Mouse (Mus musculus) urinary bladder, postnatal 25 days (tissue): ENCODE results near the gene Gm5108.
A peak's percentile ranks its signal among the peaks of the same experiment; 100 is the strongest.

Experiments
- DNase-seq: peaks from one replicate; pipeline ENCODE4 v3.0.0; 2022; ENCODE audit warnings: low spot score

Gm5108 gene

GRCm38 (mm10) chr5:67941369-67941768 is at the start of gene Gm5108:
Gene Gm5108 (plus strand): TSS chr5:67941669.
- DNase-seq, result no peak

GRCm38 (mm10) chr5:67898921-67899320 is 42.5 kb upstream of the Gm5108 start:
- DNase-seq, result no peak

GRCm38 (mm10) chr5:67904555-67904954 is 36.9 kb upstream of the Gm5108 start:
- DNase-seq, result no peak

GRCm38 (mm10) chr5:67930584-67930983 is 10.9 kb upstream of the Gm5108 start:
- DNase-seq, result no peak

GRCm38 (mm10) chr5:67931623-67932022 is 9.8 kb upstream of the Gm5108 start:
- no peak for DNase-seq

- no peak for DNase-seq
Observed at GRCm38 (mm10) chr5:67943199-67943598, 1.7 kb downstream of the Gm5108 start.

GRCm38 (mm10) chr5:67944074-67944785 is 2.8 kb downstream of the Gm5108 start:
- DNase-seq, result no peak

- no peak for DNase-seq
Observed at GRCm38 (mm10) chr5:67946321-67946720, 4.9 kb downstream of the Gm5108 start, which contains the start of gene Gm21905. Gene Gm21905 (minus strand): TSS chr5:67946421.

- DNase-seq, result no peak
Observed at GRCm38 (mm10) chr5:67947006-67947405, 5.5 kb downstream of the Gm5108 start.

GRCm38 (mm10) chr5:67948074-67948473 is 6.6 kb downstream of the Gm5108 start:
- no peak for DNase-seq

GRCm38 (mm10) chr5:67954097-67954496 is 12.6 kb downstream of the Gm5108 start:
- DNase-seq, result no peak

- DNase-seq, result no peak
Observed at GRCm38 (mm10) chr5:67955486-67955885, 14.0 kb downstream of the Gm5108 start.

GRCm38 (mm10) chr5:67961708-67962629 is 20.5 kb downstream of the Gm5108 start:
- no peak for DNase-seq

- DNase-seq, result no peak
Observed at GRCm38 (mm10) chr5:67969536-67969935, 28.1 kb downstream of the Gm5108 start.

- DNase-seq, result no peak
Observed at GRCm38 (mm10) chr5:67981946-67982526, 40.6 kb downstream of the Gm5108 start.

GRCm38 (mm10) chr5:67990426-67990825 is 49.0 kb downstream of the Gm5108 start:
- DNase-seq, result no peak

GRCm38 (mm10) chr5:68002611-68003010 is 61.1 kb downstream of the Gm5108 start:
- no peak for DNase-seq

- DNase-seq, result no peak
Observed at GRCm38 (mm10) chr5:68003904-68004303, 62.4 kb downstream of the Gm5108 start.

GRCm38 (mm10) chr5:68004419-68004818 is 63.0 kb downstream of the Gm5108 start:
- DNase-seq, result no peak

- no peak for DNase-seq
Observed at GRCm38 (mm10) chr5:68007074-68007473, 65.6 kb downstream of the Gm5108 start.

- DNase-seq, result no peak
Observed at GRCm38 (mm10) chr5:68011569-68011968, 70.1 kb downstream of the Gm5108 start.

GRCm38 (mm10) chr5:68012618-68013017 is 71.1 kb downstream of the Gm5108 start:
- peak; percentile 76 for DNase-seq

GRCm38 (mm10) chr5:68020870-68021269 is 79.4 kb downstream of the Gm5108 start:
- no peak for DNase-seq
